Mouse (Mus musculus) MEL (cell line): ENCODE results near the gene Stard10. TPM values are rescaled to one million over a fixed set of nuclear protein-coding genes. Genes with fewer than 3 reads are reported as not detected.

Source experiments
- DNase-seq: peaks from one replicate; pipeline ENCODE4 v3.0.0; 2011; ENCODE audit warnings: low read depth, low spot score
- H3K27ac ChIP-seq: 2 replicates; pipeline ENCODE4 v1.5.1; 2012; ENCODE audit warnings: low read depth, mild to moderate bottlenecking, control low read depth, low read length, moderate library complexity; ENCODE audit not compliant: control insufficient read depth
- H3K27me3 ChIP-seq, 2 experiments: fragments of 150-350 bp in 1 of 2; sonication (generic) in 1 of 2; 2 replicates each; pipeline ENCODE4 v1.6.1; 2012; ENCODE audit warnings: low read length in 2 of 2, mild to moderate bottlenecking in 2 of 2, improper control_type of control experiment in 1 of 2, moderate library complexity in 1 of 2; ENCODE audit not compliant: insufficient read depth in 2 of 2, control insufficient read depth in 1 of 2
- H3K36me3 ChIP-seq, 2 experiments: 2 replicates each; pipeline ENCODE4 v1.6.1; 2012 to 2014; ENCODE audit warnings: low read length in 2 of 2, improper control_type of control experiment in 1 of 2, inconsistent platforms in 1 of 2, mild to moderate bottlenecking in 1 of 2; ENCODE audit not compliant: insufficient read depth in 2 of 2, control insufficient read depth in 1 of 2
- H3K4me1 ChIP-seq, 2 experiments: fragments of 150-350 bp in 1 of 2; sonication (generic) in 1 of 2; 2 replicates each; pipeline ENCODE4 v1.6.1; 2012; ENCODE audit warnings: low read length in 2 of 2, improper control_type of control experiment in 1 of 2, mild to moderate bottlenecking in 1 of 2; ENCODE audit not compliant: insufficient read depth in 2 of 2, control insufficient read depth in 1 of 2
- H3K4me3 ChIP-seq, 2 experiments: fragments of 150-350 bp in 1 of 2; sonication (generic) in 1 of 2; 2 replicates each; pipeline ENCODE4 v1.5.1; 2012; ENCODE audit warnings: low read depth in 2 of 2, low read length in 2 of 2, mild to moderate bottlenecking in 2 of 2, moderate library complexity in 2 of 2, control low read depth in 1 of 2, improper control_type of control experiment in 1 of 2; ENCODE audit not compliant: control insufficient read depth in 1 of 2, insufficient read depth in 1 of 2
- H3K79me2 ChIP-seq: 2 replicates; pipeline ENCODE4 v1.6.1; 2012; ENCODE audit warnings: mild to moderate bottlenecking, low read length, moderate library complexity; ENCODE audit not compliant: control insufficient read depth, poor library complexity, insufficient read depth
- H3K9ac ChIP-seq: 2 replicates; pipeline ENCODE4 v1.6.1; 2012; ENCODE audit warnings: low read depth, mild to moderate bottlenecking, control low read depth, low read length, moderate library complexity; ENCODE audit not compliant: control insufficient read depth, poor library complexity, severe bottlenecking
- H3K9me3 ChIP-seq: fragments of 150-350 bp; sonication (generic); replicated peaks from 2 replicates; pipeline ENCODE4 v1.6.1; 2012; ENCODE audit warnings: mild to moderate bottlenecking, low read length, improper control_type of control experiment, moderate library complexity; ENCODE audit not compliant: insufficient read depth
- BHLHE40 ChIP-seq: IDR thresholded peaks from 2 replicates; pipeline ENCODE4 v1.6.1; 2012; ENCODE audit warnings: low read depth, mild to moderate bottlenecking, inconsistent platforms, low read length, improper control_type of control experiment, borderline replicate concordance
- CHD1 ChIP-seq: IDR thresholded peaks from 2 replicates; pipeline ENCODE4 v1.6.1; 2012; ENCODE audit warnings: low read depth, mild to moderate bottlenecking, inconsistent platforms, low read length, improper control_type of control experiment
- CTCF ChIP-seq, 3 experiments: IDR thresholded peaks in 2 of 3; conservative IDR thresholded peaks in 1 of 3; 2 replicates each; pipeline ENCODE4 v1.5.1; 2011 to 2012; ENCODE audit warnings: low read length in 3 of 3, low read depth in 2 of 3, mild to moderate bottlenecking in 2 of 3, improper control_type of control experiment in 1 of 3, inconsistent platforms in 1 of 3, mixed read lengths in 1 of 3, moderate library complexity in 1 of 3; ENCODE audit not compliant: control insufficient read depth in 1 of 3, insufficient read depth in 1 of 3, poor library complexity in 1 of 3, severe bottlenecking in 1 of 3
- ELF1 ChIP-seq: IDR thresholded peaks from 2 replicates; pipeline ENCODE4 v1.6.1; 2014; ENCODE audit warnings: low read depth, mild to moderate bottlenecking, inconsistent platforms, low read length, improper control_type of control experiment, moderate library complexity
- EP300 ChIP-seq, 2 experiments: IDR thresholded peaks; 2 replicates each; pipeline ENCODE4 v1.6.1; 2011; ENCODE audit warnings: improper control_type of control experiment in 2 of 2, low read length in 2 of 2, low read depth in 1 of 2, mild to moderate bottlenecking in 1 of 2
- ETS1 ChIP-seq: IDR thresholded peaks from 2 replicates; pipeline ENCODE4 v1.6.1; 2012; ENCODE audit warnings: low read depth, mild to moderate bottlenecking, inconsistent platforms, low read length, improper control_type of control experiment, moderate library complexity
- GATA1 ChIP-seq: IDR thresholded peaks from 2 replicates; pipeline ENCODE4 v1.6.1; 2011; ENCODE audit warnings: low read depth, low read length, improper control_type of control experiment
- MEF2A ChIP-seq: IDR thresholded peaks from 2 replicates; pipeline ENCODE4 v1.6.1; 2014; ENCODE audit warnings: low read depth, mild to moderate bottlenecking, inconsistent platforms, low read length, improper control_type of control experiment; ENCODE audit not compliant: poor library complexity, insufficient replicate concordance, severe bottlenecking; ENCODE audit errors: extremely low read depth
- MYC ChIP-seq: IDR thresholded peaks from 2 replicates; pipeline ENCODE4 v1.6.1; 2011; ENCODE audit warnings: low read depth, mild to moderate bottlenecking, low read length, improper control_type of control experiment, moderate library complexity
- POLR2AphosphoS2 ChIP-seq: IDR thresholded peaks from 2 replicates; pipeline ENCODE4 v1.6.1; 2011; ENCODE audit warnings: low read length, improper control_type of control experiment
- POLR2AphosphoS5 ChIP-seq: IDR thresholded peaks from 2 replicates; pipeline ENCODE4 v1.6.1; 2012; ENCODE audit warnings: low read depth, borderline replicate concordance, mild to moderate bottlenecking, inconsistent platforms, low read length, moderate library complexity, mixed read lengths
- RCOR1 ChIP-seq: IDR thresholded peaks from 2 replicates; pipeline ENCODE4 v1.6.1; 2012; ENCODE audit warnings: low read depth, mild to moderate bottlenecking, inconsistent platforms, low read length, improper control_type of control experiment
- SIN3A ChIP-seq: IDR thresholded peaks from 2 replicates; pipeline ENCODE4 v1.6.1; 2012; ENCODE audit warnings: low read length, improper control_type of control experiment, inconsistent platforms
- SMC3 ChIP-seq: IDR thresholded peaks from 2 replicates; pipeline ENCODE4 v1.6.1; 2011; ENCODE audit warnings: low read depth, low read length, improper control_type of control experiment
- TBP ChIP-seq: IDR thresholded peaks from 2 replicates; pipeline ENCODE4 v1.8.0; 2011; ENCODE audit warnings: low read depth, low read length, improper control_type of control experiment
- UBTF ChIP-seq: IDR thresholded peaks from 2 replicates; pipeline ENCODE4 v1.6.1; 2012; ENCODE audit warnings: low read depth, mild to moderate bottlenecking, inconsistent platforms, low read length, improper control_type of control experiment, moderate library complexity, borderline replicate concordance; ENCODE audit not compliant: insufficient read depth
- ZMIZ1 ChIP-seq: IDR thresholded peaks from 2 replicates; pipeline ENCODE4 v1.6.1; 2012; ENCODE audit warnings: low read depth, mild to moderate bottlenecking, inconsistent platforms, low read length, improper control_type of control experiment, moderate library complexity
- polyA plus RNA-seq, 2 experiments: library from polyadenylated mRNA; stranded (reverse) in 1 of 2; unstranded in 1 of 2; fragments of >175 nt in 1 of 2; fragments of >200 nt in 1 of 2; gene quantifications; 2 replicates each; pipeline versions ENCODE4 v1.2.1 to v1.2.4; 2012; ENCODE audit warnings: low replicate concordance in 2 of 2, low read depth in 1 of 2; ENCODE audit not compliant: insufficient read length in 2 of 2, insufficient read depth in 1 of 2, missing spikeins in 1 of 2
- total RNA-seq: library from RNA; depleted of rRNA; stranded (reverse); fragments of 300-350 nt; gene quantifications from 2 replicates; pipeline ENCODE4 v1.2.3, GENCODE M21; 2012

Stard10 gene
- total and polyA plus RNA-seq, 3 experiments = 9.3 to 17.9 TPM; not detected in 1

DNA sequence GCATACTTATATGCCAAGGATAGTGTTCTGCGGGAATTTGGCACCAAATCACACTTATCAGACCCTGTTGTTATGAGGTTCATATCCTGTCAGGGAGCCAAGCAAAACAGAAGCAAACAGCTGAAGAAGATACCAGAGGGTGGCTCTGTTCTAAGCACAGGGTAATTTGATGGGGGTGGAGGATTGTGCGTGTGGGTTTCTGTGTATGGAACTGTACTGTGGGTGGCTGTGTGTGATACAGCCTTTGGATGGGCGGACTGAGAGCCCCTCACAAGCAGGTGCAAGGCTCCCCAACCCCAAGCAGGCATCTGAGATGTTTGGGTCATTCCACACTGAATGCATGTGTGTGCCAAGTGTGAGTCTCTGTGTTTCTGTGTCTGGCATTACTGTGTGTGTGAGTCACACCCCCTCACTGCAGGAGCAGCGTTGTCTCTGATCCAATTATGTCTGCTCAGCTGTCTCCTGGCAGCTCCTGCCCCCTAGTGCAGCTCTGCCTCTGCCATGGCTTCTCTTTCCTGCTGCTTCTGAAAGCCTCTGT lies 11.8 kb downstream of the Stard10 start:
- DNase-seq = peak; percentile 35
- Histone ChIP-seq H3K4me3 (no peak overlapping the region), H3K27ac (no peak overlapping the region), H3K9me3 (no peaks in the 10 kb centered on the region), H3K36me3 (no peaks in the 10 kb centered on the region), H3K27me3 (no peaks in the 10 kb centered on the region), H3K79me2 (no peaks in the 10 kb centered on the region), H3K4me1 (no peaks in the 10 kb centered on the region; a peak in 1 of 4 replicates), H3K9ac (no peak overlapping the region)
- 0 out of 2 replicates have a peak, but pooled peaks have one; percentile 18 for TF ChIP-seq GATA1
- peak; percentile 74 for TF ChIP-seq ETS1
- TF ChIP-seq SMC3 = no peak
- TF ChIP-seq SIN3A = 0 out of 2 replicates have a peak, but pooled peaks have one; percentile 34

DNA sequence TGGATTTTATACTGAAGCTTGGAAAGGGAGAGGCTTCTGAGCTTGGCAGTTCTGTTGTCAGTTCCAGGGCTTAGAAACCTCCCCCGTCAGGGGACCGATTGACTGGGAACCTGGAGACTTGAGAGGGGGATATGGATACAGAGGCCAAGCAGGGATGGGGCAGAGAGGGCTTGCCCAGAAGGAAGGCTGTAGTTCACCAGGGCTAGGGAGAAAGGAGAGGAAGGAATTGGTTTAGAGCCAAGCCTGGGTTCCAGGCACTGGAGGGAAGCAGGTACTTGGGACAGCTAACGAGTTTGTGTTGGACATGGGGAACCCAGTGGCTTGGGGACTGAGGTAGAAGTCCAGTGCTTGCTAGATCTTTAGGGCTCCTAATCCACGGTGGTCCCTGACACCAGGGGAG lies 12.7 kb downstream of the Stard10 start:
- Histone ChIP-seq H3K9ac (no peak overlapping the region), H3K27ac (no peak overlapping the region), H3K4me3 (no peak overlapping the region), H3K27me3 (no peaks in the 10 kb centered on the region), H3K9me3 (no peaks in the 10 kb centered on the region), H3K36me3 (no peaks in the 10 kb centered on the region), H3K79me2 (no peaks in the 10 kb centered on the region), H3K4me1 (no peaks in the 10 kb centered on the region; a peak in 1 of 4 replicates)
- no peak for TF ChIP-seq CHD1
- TF ChIP-seq BHLHE40 = no peak
- TF ChIP-seq POLR2AphosphoS5 = no peak
- TF ChIP-seq MYC = no peak
- TF ChIP-seq EP300 (IDR thresholded peaks at IDR 0.05; ENCODE audit: low read depth in 1 of 2, low read length in 2 of 2) = no peak
- TF ChIP-seq MEF2A = no peak
- TF ChIP-seq POLR2AphosphoS2 = no peak
- TF ChIP-seq RCOR1 = no peak
- no peak for TF ChIP-seq CTCF (IDR thresholded peaks at IDR 0.05 in 2 of 3, conservative IDR thresholded peaks at IDR 0.05 in 1 of 3; ENCODE audit: control insufficient read depth in 1 of 3, insufficient read depth in 1 of 3, low read depth in 2 of 3, low read length in 3 of 3, poor library complexity in 1 of 3, severe bottlenecking in 1 of 3)
- no peak for TF ChIP-seq ZMIZ1
- TF ChIP-seq TBP = no peak
- TF ChIP-seq ELF1 = no peak
- no peak for TF ChIP-seq UBTF
- DNase-seq = no peak
